Mouse (Mus musculus) erythroblast, embryonic 14.5 days (primary cell): Measurements from ENCODE around the gene Ptprt. TPM values are rescaled to one million over a fixed set of nuclear protein-coding genes. Genes with fewer than 3 reads are reported as not detected.

Experiments used
- H3K27me3 ChIP-seq: 2 replicates; pipeline ENCODE4 v1.6.1; 2012; ENCODE audit warnings: inconsistent platforms; ENCODE audit not compliant: control insufficient read depth
- H3K36me3 ChIP-seq: 2 replicates; pipeline ENCODE4 v1.6.1; 2012; ENCODE audit warnings: mild to moderate bottlenecking, inconsistent platforms; ENCODE audit not compliant: control insufficient read depth
- H3K4me1 ChIP-seq: 2 replicates; pipeline ENCODE4 v1.6.1; 2012; ENCODE audit warnings: inconsistent platforms; ENCODE audit not compliant: control insufficient read depth
- H3K4me3 ChIP-seq: replicated peaks from 2 replicates; pipeline ENCODE3; 2012; ENCODE audit warnings: moderate library complexity, mild to moderate bottlenecking, inconsistent platforms
- H3K9me3 ChIP-seq: 2 replicates; pipeline ENCODE4 v1.6.1; 2012; ENCODE audit warnings: low read length, inconsistent platforms, mixed read lengths; ENCODE audit not compliant: control insufficient read depth
- GATA1 ChIP-seq: IDR thresholded peaks from 2 replicates; pipeline ENCODE4 v1.6.1; 2012; ENCODE audit warnings: low read length, inconsistent platforms, mixed read lengths
- TAL1 ChIP-seq: IDR thresholded peaks from 3 replicates; pipeline ENCODE4 v1.6.1; 2012; ENCODE audit warnings: low read length, inconsistent platforms, mixed read lengths
- polyA plus RNA-seq: library from polyadenylated mRNA; stranded (reverse); fragments of >175 nt; gene quantifications from 2 replicates; pipeline ENCODE4 v1.2.3, GENCODE M21; 2012

The Ptprt gene
- polyA plus RNA-seq, 1 experiment: not detected

- no peak for TF ChIP-seq TAL1
- no peak for TF ChIP-seq GATA1
- Histone ChIP-seq H3K4me1 (no peaks in the 10 kb centered on the region), H3K4me3 (no peak overlapping the region), H3K27me3 (peaks cover 39% of the 10 kb centered on the region), H3K36me3 (no peaks in the 10 kb centered on the region), H3K9me3 (no peaks in the 10 kb centered on the region)
Observed at GRCm38 (mm10) chr2:162660231-162660940, 561 bp downstream of the Ptprt start.

GRCm38 (mm10) chr2:162658997-162659396 lies 1.9 kb downstream of the Ptprt start:
- Histone ChIP-seq H3K4me3 (no peak overlapping the region), H3K9me3 (no peaks in the 10 kb centered on the region), H3K4me1 (peaks cover 3% of the 10 kb centered on the region), H3K27me3 (peaks cover 39% of the 10 kb centered on the region), H3K36me3 (no peaks in the 10 kb centered on the region)
- TF ChIP-seq GATA1 (no peak), TAL1 (no peak)

- Histone ChIP-seq H3K36me3 (no peaks in the 10 kb centered on the region), H3K27me3 (peaks cover 39% of the 10 kb centered on the region), H3K4me3 (no peak overlapping the region), H3K9me3 (no peaks in the 10 kb centered on the region), H3K4me1 (peaks cover 3% of the 10 kb centered on the region)
- no peak for TF ChIP-seq TAL1
- no peak for TF ChIP-seq GATA1
Observed at GRCm38 (mm10) chr2:162657541-162657940, 3.4 kb downstream of the Ptprt start.

GRCm38 (mm10) chr2:162654416-162654815 lies 6.5 kb downstream of the Ptprt start:
- H3K4me3 ChIP-seq: no peak overlapping the region
- H3K36me3 ChIP-seq: no peaks in the 10 kb centered on the region
- H3K9me3 ChIP-seq: no peaks in the 10 kb centered on the region; the same call in 1 of the 2 replicates
- H3K4me1 ChIP-seq: peaks cover 3% of the 10 kb centered on the region
- TF ChIP-seq GATA1: no peak
- TF ChIP-seq TAL1: no peak
- peaks cover 11% of the 10 kb centered on the region for H3K27me3 ChIP-seq

GRCm38 (mm10) chr2:162638676-162639075 lies 22.3 kb downstream of the Ptprt start:
- Histone ChIP-seq H3K4me3 (no peak overlapping the region), H3K4me1 (no peaks in the 10 kb centered on the region), H3K9me3 (peaks cover 14% of the 10 kb centered on the region), H3K27me3 (no peaks in the 10 kb centered on the region), H3K36me3 (no peaks in the 10 kb centered on the region)
- no peak for TF ChIP-seq TAL1
- TF ChIP-seq GATA1: no peak

GRCm38 (mm10) chr2:162637537-162637936 lies 23.4 kb downstream of the Ptprt start:
- H3K36me3 ChIP-seq: no peaks in the 10 kb centered on the region
- TF ChIP-seq GATA1: no peak
- no peak for TF ChIP-seq TAL1
- no peaks in the 10 kb centered on the region for H3K4me1 ChIP-seq
- H3K9me3 ChIP-seq: peaks cover 18% of the 10 kb centered on the region
- no peak overlapping the region for H3K4me3 ChIP-seq
- no peaks in the 10 kb centered on the region for H3K27me3 ChIP-seq

- H3K4me3 ChIP-seq: no peak overlapping the region
- H3K9me3 ChIP-seq: peaks cover 18% of the 10 kb centered on the region
- H3K4me1 ChIP-seq: no peaks in the 10 kb centered on the region
- no peaks in the 10 kb centered on the region for H3K27me3 ChIP-seq
- no peaks in the 10 kb centered on the region for H3K36me3 ChIP-seq
- TF ChIP-seq GATA1: no peak
- TF ChIP-seq TAL1: no peak
Observed at GRCm38 (mm10) chr2:162636387-162637009, 24.4 kb downstream of the Ptprt start.

GRCm38 (mm10) chr2:162634901-162635300 lies 26.0 kb downstream of the Ptprt start:
- TF ChIP-seq GATA1 (no peak), TAL1 (no peak)
- peaks cover 15% of the 10 kb centered on the region for H3K9me3 ChIP-seq

GRCm38 (mm10) chr2:162626076-162626475 lies 34.9 kb downstream of the Ptprt start:
- H3K4me1 ChIP-seq: no peaks in the 10 kb centered on the region

More at GRCm38 (mm10) chr2:162634901-162635300, 26.0 kb downstream of the Ptprt start:
- no peaks in the 10 kb centered on the region for H3K36me3 ChIP-seq
- no peaks in the 10 kb centered on the region for H3K4me1 ChIP-seq
- H3K4me3 ChIP-seq: no peak overlapping the region
- H3K27me3 ChIP-seq: no peaks in the 10 kb centered on the region

More at GRCm38 (mm10) chr2:162626076-162626475, 34.9 kb downstream of the Ptprt start:
- Histone ChIP-seq H3K27me3 (no peaks in the 10 kb centered on the region), H3K4me3 (no peak overlapping the region), H3K9me3 (peaks cover 10% of the 10 kb centered on the region), H3K36me3 (no peaks in the 10 kb centered on the region)
- TF ChIP-seq GATA1: no peak
- TF ChIP-seq TAL1: no peak
